Mouse (Mus musculus): Measurements from ENCODE around the gene Prkcg. TPM values are rescaled to one million over a fixed set of nuclear protein-coding genes. Genes with fewer than 3 reads are reported as not detected.

Prkcg gene
- total RNA-seq, 2 experiments from 2014 or later = 1.3 to 3.1 TPM

GRCm38 (mm10) chr7:3347366-3348287, 58.6 kb downstream of the Prkcg start:
- no peak for DNase-seq (ENCODE audit: low spot score)
- intact Hi-C loops (cut with DNase I) = no loop called here

GRCm38 (mm10) chr7:3348326-3348725, 59.3 kb downstream of the Prkcg start:
- no peak for DNase-seq (ENCODE audit: low spot score)
- intact Hi-C loops (cut with DNase I) = no loop called here

- intact Hi-C loops (cut with DNase I) = no loop called here
- no peak for DNase-seq (ENCODE audit: low spot score)
These were observed 60.8 kb downstream of the Prkcg start for GRCm38 (mm10) chr7:3349775-3350174.

DNA sequence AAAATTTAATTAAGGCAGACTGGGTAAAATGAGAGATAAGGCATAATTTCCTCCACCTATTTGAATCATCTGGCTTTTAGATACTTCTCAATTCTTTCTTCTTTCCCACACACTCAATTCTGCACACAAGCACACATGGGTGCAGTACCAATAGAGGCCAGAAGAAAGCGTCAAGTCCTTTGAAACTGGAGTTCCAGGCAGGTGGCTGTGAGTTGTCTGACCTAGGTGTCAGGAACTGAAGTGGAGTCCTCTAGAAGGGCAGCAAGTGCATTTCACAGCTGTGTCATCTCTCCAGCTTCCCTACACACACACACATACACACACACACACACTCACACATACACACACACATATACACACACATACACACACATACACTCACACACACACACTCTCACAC, 62.6 kb downstream of the Prkcg start:
- intact Hi-C loops (cut with DNase I) = no loop called here
- DNase-seq (ENCODE audit: low spot score) = no peak

- intact Hi-C loops (cut with DNase I) = no loop called here
- no peak for DNase-seq (ENCODE audit: low spot score)
These were observed 65.9 kb downstream of the Prkcg start for GRCm38 (mm10) chr7:3354850-3355249.

DNA sequence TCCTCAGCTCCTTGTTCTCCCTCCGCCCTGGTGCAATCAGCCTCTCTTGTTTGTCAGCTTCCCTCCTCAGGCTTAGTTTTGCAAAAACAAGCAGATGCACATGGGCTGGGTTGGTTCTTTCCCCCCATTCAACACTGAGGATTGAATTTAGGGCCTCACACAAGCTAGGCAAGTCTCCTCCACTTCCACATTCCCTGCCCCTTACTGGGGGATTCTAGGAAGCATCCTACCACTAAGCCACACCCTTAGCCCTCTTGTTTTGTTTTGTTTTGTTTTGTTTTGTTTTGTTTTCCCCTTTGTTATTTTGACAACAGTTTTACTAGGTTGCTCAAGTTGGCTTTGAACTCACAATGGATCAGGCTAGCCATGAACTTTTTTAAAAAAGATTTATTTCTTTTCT, 71.7 kb downstream of the Prkcg start:
- DNase-seq (ENCODE audit: low spot score) = no peak
- intact Hi-C loops (cut with DNase I) = no loop called here

DNA sequence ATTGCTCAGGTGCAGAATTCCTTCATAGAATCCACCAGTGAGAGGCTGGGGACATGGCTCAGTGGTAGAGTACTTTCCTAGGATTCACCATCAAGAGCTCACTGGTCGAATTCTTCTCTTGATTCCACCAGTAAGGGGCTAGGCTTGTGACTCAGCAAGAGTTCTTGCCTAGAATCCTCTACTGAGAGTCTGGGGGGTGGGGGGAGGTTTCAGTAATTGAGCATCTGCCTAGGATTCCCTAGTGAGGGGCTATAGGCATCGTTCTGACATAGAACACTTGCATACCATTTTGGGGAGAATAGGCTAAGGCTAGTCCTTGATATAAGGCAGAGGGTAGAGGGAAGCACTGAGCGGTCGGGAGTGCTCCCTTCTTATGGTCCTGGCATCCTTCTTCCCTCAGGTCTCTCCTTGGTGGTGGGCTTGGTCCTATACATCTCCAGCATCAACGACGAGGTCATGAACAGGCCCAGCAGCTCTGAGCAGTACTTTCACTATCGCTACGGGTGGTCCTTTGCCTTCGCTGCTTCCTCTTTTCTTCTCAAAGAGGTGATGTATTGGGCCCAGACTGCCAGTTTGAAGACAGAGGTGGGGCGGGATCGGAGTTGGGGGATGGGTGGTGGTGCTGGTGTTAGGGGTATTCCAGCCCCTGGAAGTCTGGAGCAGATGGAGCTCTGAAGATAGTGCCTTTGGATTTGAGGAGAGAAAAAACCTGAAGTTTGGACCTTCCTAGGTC, 76.7 kb downstream of the Prkcg start:
- intact Hi-C loops (cut with DNase I) = no loop called here
- no peak for DNase-seq (ENCODE audit: low spot score)

DNA sequence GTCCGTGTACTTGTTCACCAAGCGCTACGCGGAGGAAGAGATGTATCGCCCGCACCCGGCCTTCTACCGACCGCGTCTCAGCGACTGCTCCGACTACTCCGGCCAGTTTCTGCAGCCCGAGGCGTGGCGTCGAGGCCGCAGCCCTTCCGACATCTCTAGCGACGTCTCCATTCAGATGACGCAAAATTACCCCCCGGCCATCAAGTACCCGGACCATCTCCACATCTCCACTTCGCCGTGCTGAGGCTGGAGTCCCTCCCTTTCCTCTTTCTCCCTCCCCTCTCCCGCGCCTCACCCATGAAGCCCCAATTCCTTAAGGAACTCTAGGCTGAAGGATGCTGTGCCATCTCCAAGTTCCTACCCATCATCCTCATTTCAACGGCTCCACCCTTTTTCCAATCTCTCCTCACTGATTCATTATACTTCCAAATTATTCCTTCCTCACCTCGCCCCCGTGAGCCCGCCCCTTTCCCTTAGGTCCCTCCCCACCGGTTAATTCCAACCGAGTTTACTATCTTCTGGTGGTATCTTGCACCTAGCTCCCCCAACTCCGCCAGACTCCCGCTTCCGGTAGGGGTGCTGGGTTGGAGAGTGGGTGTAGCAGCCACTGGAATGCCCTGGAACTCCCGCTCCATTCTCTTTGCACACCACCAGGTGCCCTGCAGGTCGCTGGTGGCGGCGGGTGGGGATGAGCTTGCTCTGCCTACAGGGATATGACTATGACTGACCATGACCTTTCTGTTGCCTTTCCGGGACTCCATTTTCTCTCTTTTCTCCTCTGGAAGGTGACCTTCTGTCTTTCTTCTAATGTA, 77.9 kb downstream of the Prkcg start:
- intact Hi-C loops (cut with DNase I) = no loop called here
- no peak for DNase-seq (ENCODE audit: low spot score)

DNA sequence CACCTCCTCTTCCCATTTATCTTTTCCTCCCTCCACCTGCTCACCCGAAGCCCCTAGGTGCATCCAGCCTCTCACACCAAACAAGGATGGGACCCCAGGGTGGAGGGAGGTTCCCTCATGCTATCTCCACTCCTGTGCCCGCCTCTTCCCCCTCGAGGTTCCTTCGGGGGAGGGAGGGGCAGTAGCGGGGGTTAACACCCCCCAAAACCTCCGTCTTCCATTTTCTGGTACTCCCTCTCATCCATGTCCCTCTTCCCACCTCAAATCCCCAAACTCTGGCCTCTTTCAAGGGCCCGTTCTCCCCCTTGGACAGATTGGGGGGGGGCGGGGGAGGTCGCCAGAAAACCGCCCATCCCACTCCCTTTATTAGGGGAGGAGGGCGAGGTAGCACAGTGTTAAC, 78.6 kb downstream of the Prkcg start:
- DNase-seq (ENCODE audit: low spot score) = no peak
- intact Hi-C loops (cut with DNase I) = no loop called here

GRCm38 (mm10) chr7:3368311-3368710, 79.3 kb downstream of the Prkcg start:
- no peak for DNase-seq (ENCODE audit: low spot score)
- intact Hi-C loops (cut with DNase I) = no loop called here

GRCm38 (mm10) chr7:3369189-3369588, 80.2 kb downstream of the Prkcg start:
- intact Hi-C loops (cut with DNase I) = no loop called here
- no peak for DNase-seq (ENCODE audit: low spot score)

- intact Hi-C loops (cut with DNase I) = no loop called here
- DNase-seq (ENCODE audit: low spot score) = no peak
These were observed 81.4 kb downstream of the Prkcg start for GRCm38 (mm10) chr7:3370407-3370806.

DNA sequence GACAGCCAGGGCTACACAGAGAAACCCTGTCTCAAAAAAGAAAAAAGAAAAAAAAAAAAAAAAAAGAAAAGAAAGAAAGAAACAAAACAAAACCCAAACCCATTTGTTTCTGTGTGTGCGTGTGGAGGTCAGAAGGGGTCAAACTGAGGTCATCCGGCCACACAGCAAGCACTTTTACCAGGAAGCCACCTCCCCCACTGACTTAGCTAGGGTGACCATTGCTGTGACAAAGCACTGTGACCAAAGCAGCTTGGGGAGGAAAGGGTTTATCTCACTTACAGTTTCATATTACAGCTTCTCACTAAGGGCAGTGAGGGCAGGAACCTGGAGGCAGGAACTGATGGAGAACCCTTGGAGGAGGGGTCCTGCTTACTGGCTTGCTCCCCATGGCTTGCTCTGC, 83.4 kb downstream of the Prkcg start:
- intact Hi-C loops (cut with DNase I) = no loop called here
- DNase-seq (ENCODE audit: low spot score) = no peak

GRCm38 (mm10) chr7:3373754-3374153, 84.8 kb downstream of the Prkcg start:
- intact Hi-C loops (cut with DNase I) = no loop called here
- no peak for DNase-seq (ENCODE audit: low spot score)

GRCm38 (mm10) chr7:3376831-3377230, 87.9 kb downstream of the Prkcg start:
- DNase-seq (ENCODE audit: low spot score) = peak; percentile 9
- intact Hi-C loops (cut with DNase I) = loop anchor here (2.0 kb wide), 1 partner anchor 154 kb away; no protein-coding TSS in a partner anchor

Other genes starting within 250 kb of the Prkcg start
- not detected for gene AU018091, start 120.0 kb upstream of the Prkcg start, total RNA-seq (2021)
- gene Nlrp12, start 39.4 kb upstream of the Prkcg start, total RNA-seq (2021) = not detected
- gene Myadm, start 99 bp upstream of the Prkcg start, total RNA-seq (2021) = 100 to 1,000 TPM; 157 to 191 TPM
- gene Cacng7, start 43.8 kb downstream of the Prkcg start, total RNA-seq (2021) = 1 to 10 TPM; 3.5 to 4.3 TPM
- gene Cacng8, start 101.5 kb downstream of the Prkcg start, total RNA-seq (2021) = not detected
- gene Cacng6, start 135.0 kb downstream of the Prkcg start, total RNA-seq (2021) = under 1 TPM; 0.45 to 0.70 TPM
- not detected for gene Tarm1, start 213.4 kb downstream of the Prkcg start, total RNA-seq (2021)